Mouse (Mus musculus): ENCODE data around the gene Ccl22. TPM values are rescaled to one million over a fixed set of nuclear protein-coding genes. Genes with fewer than 3 reads are reported as not detected.
A peak's percentile ranks its signal among the peaks of the same experiment; 100 is the strongest.

Ccl22 gene
- not detected in 2 replicates for polyA plus RNA-seq (2015; fragmentation: Nextera tagmentation; extraction: Ambion mirVana)

DNA sequence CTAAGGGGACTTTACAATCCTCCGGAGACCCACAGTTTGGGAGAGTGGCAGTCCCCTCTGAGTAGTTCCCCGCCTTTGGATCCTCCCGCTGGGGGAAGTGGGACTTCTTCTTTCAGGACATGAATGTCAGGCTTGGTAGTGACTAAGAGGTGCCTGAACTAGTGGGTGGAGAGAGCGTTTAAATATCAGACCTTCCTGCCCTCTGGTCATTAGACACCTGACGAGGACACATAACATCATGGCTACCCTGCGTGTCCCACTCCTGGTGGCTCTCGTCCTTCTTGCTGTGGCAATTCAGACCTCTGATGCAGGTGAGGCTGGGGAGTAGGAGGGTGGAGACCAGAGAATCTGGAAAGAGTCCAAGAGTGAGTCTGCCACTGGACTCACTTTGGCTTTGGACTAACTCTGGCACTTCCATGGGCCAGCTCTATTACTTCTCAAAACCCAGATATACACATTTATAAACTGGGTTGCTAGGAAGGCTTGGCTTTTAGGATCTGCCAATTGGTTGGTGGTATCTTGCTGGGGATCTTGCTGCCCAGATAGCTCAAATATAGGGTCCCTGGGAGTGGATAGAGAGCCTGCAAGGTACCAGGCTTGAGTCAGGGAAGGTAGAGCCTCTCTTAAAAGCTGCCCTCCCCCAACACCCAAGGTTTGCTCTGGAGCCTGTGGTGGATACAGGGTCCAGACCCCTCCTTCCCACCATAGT is at the start of gene Ccl22:
Ccl22 (plus strand) TSS at position 115 of the 709 bp plus-strand sequence.
- no peaks in the 10 kb centered on the region for H3K4me1 ChIP-seq
- H3K27me3 ChIP-seq: no peaks in the 10 kb centered on the region
- H3K36me3 ChIP-seq: no peaks in the 10 kb centered on the region
- no peak within 1 kb of the TSS for H3K27ac ChIP-seq (replicated peaks)
- no peak within 1 kb of the TSS for H3K4me3 ChIP-seq (replicated peaks)
- no peaks in the 10 kb centered on the region for H3K9me3 ChIP-seq (replicated peaks)
- no peak within 1 kb of the TSS for H3K4me2 ChIP-seq (replicated peaks)
- H3K9ac ChIP-seq: no peak within 1 kb of the TSS
- ATAC-seq (ENCODE audit: insufficient number of reproducible peaks, low FRiP score, low TSS enrichment, low read depth): no peak
- 86% methylated on average over 7 of the region's 7 CpGs for WGBS

DNA sequence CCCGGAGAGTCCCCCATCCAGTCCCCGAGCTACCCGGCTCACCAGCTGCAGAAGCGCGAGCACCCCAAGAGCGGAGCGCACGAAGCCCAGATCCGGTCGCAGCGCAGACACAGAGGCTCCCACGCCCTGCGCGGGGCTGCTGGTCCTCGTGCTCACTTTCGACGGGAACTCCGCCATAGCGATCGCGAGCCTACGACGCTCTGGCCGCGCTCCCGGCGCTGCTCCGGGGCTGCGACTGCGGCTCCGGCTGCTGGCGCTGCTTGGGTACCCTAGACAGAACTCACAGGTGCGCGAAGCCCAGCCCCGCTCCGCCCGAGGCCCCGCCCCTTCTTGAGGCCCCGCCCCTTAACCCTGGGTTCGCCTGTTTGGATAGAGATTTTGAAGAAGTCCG is 49.4 kb upstream of the Ccl22 start, which contains the start of gene Pllp:
Pllp (minus strand) TSS at position 285 of the 391 bp plus-strand sequence.
- no peaks in the 10 kb centered on the region for H3K36me3 ChIP-seq
- H3K4me3 ChIP-seq (replicated peaks): peak within 1 kb of the TSS; percentile 48
- H3K27me3 ChIP-seq: peaks cover 57% of the 10 kb centered on the region
- H3K27ac ChIP-seq (replicated peaks): no peak within 1 kb of the TSS
- H3K4me1 ChIP-seq: peaks cover 27% of the 10 kb centered on the region
- 1% methylated on average over 41 of the region's 41 CpGs for WGBS
- H3K9me3 ChIP-seq (replicated peaks): no peaks in the 10 kb centered on the region
- peak within 1 kb of the TSS; percentile 84 for H3K4me2 ChIP-seq (replicated peaks)
- peak within 1 kb of the TSS; percentile 18; the same call in 1 of the 2 replicates for H3K9ac ChIP-seq
- ATAC-seq (ENCODE audit: insufficient number of reproducible peaks, low FRiP score, low TSS enrichment, low read depth): peak; percentile 47; the same call in 1 of the 2 replicates

DNA sequence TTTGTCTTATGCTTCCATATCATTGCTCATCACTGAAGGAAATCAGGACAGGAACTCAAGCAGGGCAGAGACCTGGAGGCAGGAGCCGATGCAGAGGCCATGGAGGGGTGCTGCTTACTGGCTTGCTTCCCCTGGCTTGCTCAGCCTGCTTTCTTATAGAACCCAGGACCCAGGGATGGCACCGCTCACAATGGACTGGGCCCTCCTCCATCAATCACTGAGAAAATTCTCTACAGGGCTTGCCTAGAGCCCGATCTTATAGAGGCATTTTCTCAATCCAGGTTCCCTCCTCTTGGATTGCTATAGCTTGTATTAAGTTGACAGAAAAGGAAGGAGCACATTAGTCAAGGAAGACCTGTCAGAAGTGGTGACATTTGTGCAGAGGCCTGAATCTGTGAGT is 48.8 kb upstream of the Ccl22 start:
- WGBS: 49% methylated on average over 3 of the region's 3 CpGs
- Histone ChIP-seq H3K36me3 (no peaks in the 10 kb centered on the region), H3K27me3 (peaks cover 57% of the 10 kb centered on the region), H3K4me2 (replicated peaks) (no peak overlapping the region; the same call in 1 of the 2 replicates), H3K27ac (replicated peaks) (no peak overlapping the region), H3K9me3 (replicated peaks) (no peaks in the 10 kb centered on the region), H3K4me3 (replicated peaks) (peak overlapping the region; percentile 48; the same call in 1 of the 2 replicates), H3K4me1 (peaks cover 27% of the 10 kb centered on the region), H3K9ac (no peak overlapping the region)
- no peak for ATAC-seq (ENCODE audit: insufficient number of reproducible peaks, low FRiP score, low TSS enrichment, low read depth)

DNA sequence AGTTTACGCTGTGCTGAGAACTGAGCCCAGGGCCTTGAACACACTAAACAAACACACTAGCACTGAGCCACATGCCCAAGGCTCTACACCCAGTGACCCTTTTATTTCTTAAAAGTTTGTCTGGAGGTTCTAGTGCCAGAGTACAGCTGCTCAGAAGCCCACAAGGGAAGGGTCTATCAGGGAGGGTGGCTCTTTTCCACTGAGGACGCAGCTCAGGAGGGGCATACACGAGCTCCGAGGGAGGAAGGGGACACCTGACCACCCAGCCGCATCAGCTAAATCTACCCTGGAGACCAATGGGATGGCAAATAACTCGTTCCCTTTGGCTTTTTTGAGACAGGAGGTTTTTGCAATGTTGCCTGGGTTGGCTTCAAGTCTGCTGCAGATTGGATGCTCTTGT is 47.4 kb upstream of the Ccl22 start:
- Histone ChIP-seq H3K4me1 (peaks cover 19% of the 10 kb centered on the region), H3K27me3 (peaks cover 51% of the 10 kb centered on the region), H3K9me3 (replicated peaks) (no peaks in the 10 kb centered on the region), H3K36me3 (no peaks in the 10 kb centered on the region), H3K4me3 (replicated peaks) (no peak overlapping the region), H3K27ac (replicated peaks) (no peak overlapping the region), H3K4me2 (replicated peaks) (no peak overlapping the region), H3K9ac (no peak overlapping the region)
- no peak for ATAC-seq (ENCODE audit: insufficient number of reproducible peaks, low FRiP score, low TSS enrichment, low read depth)
- WGBS: 81% methylated on average over 6 of the region's 6 CpGs

DNA sequence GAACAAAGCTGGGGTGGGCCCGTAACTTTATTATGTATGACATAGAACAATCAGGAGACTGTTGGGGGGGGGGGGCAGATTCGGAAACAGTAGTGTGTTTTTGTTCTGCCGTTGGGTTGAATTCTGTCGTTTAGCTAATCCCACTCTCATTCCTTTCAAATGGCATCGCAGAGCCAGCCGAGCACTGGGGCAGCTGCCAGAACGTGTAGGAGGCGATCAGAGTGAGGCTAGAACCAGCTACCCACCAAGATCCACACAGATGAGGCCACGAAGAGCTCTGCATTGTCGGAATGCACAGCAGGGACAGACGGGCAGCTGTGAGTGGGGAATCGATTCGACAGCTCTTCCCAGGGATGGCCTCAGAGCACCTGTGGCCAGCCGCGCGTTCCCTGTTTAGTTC is 46.0 kb upstream of the Ccl22 start:
- 63% methylated on average over 16 of the region's 16 CpGs for WGBS

DNA sequence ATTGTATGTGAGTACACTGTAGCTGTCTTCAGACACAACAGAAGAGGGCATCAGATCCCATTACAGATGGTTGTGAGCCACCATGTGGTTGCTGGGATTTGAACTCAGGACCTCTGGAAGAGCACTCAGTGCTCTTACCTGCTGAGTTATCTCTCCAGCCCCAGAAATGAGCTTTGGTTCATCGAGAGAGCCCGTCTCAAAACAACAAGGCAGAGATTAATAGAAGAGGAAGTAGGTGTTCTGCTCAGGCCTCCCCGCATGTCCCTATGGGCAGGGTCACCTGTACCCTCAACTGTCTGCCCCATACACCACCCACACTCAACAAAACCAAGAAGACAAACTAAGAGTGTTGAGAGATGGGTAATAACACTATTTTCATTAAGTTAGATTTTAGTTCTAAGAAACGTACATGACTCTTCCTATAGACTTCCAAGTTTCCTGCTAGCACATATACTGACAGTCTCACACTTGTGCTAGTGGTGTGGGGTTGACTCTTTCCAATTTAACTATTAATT is 44.9 kb upstream of the Ccl22 start:
- no peak overlapping the region for H3K27ac ChIP-seq (replicated peaks)
- 81% methylated on average over 4 of the region's 4 CpGs for WGBS
- H3K4me3 ChIP-seq (replicated peaks): no peak overlapping the region

More for the DNA sequence above, 46.0 kb upstream of the Ccl22 start:
- no peak overlapping the region for H3K4me2 ChIP-seq (replicated peaks)
- H3K27me3 ChIP-seq: peaks cover 38% of the 10 kb centered on the region
- no peak overlapping the region for H3K9ac ChIP-seq
- H3K36me3 ChIP-seq: no peaks in the 10 kb centered on the region
- no peak overlapping the region for H3K4me3 ChIP-seq (replicated peaks)
- H3K9me3 ChIP-seq (replicated peaks): no peaks in the 10 kb centered on the region
- no peak overlapping the region for H3K27ac ChIP-seq (replicated peaks)
- peaks cover 17% of the 10 kb centered on the region for H3K4me1 ChIP-seq
- no peak for ATAC-seq (ENCODE audit: insufficient number of reproducible peaks, low FRiP score, low TSS enrichment, low read depth)

DNA sequence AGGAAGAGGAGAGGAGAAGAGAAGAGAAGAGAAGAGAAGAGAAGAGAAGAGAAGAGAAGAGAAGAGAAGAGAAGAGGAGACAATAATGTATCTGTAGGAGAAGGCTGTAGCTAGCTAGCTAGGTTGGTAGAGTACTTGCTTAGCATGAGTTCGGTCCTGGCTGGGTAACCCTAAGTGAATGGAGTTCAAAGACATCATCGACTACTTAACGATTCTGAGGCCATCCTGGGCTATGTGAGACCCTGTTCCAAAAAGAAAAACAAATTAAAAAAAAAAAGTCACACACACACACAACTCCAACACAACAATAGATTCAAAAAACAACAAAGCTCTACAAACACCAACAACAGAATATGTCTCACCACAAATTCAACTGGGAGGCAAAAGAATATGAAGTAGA is 43.2 kb upstream of the Ccl22 start:
- H3K36me3 ChIP-seq: no peaks in the 10 kb centered on the region
- H3K9ac ChIP-seq: no peak overlapping the region
- no peak for ATAC-seq (ENCODE audit: insufficient number of reproducible peaks, low FRiP score, low TSS enrichment, low read depth)
- H3K27me3 ChIP-seq: peaks cover 10% of the 10 kb centered on the region
- H3K4me3 ChIP-seq (replicated peaks): no peak overlapping the region
- H3K4me2 ChIP-seq (replicated peaks): no peak overlapping the region
- H3K4me1 ChIP-seq: no peaks in the 10 kb centered on the region
- H3K9me3 ChIP-seq (replicated peaks): no peaks in the 10 kb centered on the region
- WGBS: 62% methylated on average over 3 of the region's 3 CpGs
- no peak overlapping the region for H3K27ac ChIP-seq (replicated peaks)

More for the DNA sequence above, 44.9 kb upstream of the Ccl22 start:
- peaks cover 27% of the 10 kb centered on the region for H3K27me3 ChIP-seq
- H3K9me3 ChIP-seq (replicated peaks): no peaks in the 10 kb centered on the region
- no peak overlapping the region for H3K9ac ChIP-seq
- no peaks in the 10 kb centered on the region for H3K36me3 ChIP-seq
- H3K4me1 ChIP-seq: peaks cover 7% of the 10 kb centered on the region
- no peak overlapping the region for H3K4me2 ChIP-seq (replicated peaks)
- no peak for ATAC-seq (ENCODE audit: insufficient number of reproducible peaks, low FRiP score, low TSS enrichment, low read depth)

DNA sequence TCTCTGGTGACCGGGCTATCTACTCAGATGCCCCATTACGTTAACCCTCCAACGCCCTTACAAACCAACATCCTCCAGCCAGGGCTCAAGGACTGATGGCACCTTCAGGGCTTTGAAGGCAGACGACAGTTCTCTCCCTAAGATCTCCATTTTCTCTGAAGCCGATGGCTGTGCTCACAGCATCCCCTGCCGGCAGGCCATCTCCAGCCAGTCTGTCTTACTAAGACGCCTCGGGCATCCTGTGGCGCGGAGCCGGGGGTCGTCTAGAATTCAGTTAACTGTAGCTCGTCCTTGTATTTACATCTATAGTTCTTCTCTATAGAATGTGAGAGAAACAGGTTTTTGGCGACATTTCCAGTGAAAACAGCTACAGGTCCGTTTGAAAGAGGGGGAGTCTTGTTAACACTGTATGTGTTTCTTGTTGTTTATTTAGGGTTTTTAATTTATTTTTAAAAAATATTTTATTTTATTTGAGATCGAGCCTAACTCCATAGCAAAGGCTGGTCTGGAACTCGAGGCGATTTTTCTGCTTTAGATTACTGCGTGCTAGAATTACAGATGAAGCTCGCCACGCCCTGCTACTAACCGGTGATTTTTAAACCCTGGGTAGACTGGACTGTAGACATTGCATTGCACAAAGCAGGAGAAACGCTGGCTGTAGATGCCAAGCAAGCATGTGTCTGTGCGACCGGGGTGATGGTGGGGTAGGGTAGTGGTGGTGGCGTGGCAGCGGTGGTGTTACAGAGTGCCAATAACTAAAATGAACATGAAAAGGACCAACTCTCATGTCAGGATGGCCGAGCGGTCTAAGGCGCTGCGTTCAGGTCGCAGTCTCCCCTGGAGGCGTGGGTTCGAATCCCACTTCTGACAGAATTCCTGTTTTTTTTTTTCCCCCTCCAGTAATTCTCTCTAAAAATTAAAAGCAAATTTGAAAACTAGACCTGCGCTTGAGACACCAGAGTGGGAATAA is 42.3 kb upstream of the Ccl22 start:
- H3K27me3 ChIP-seq: peaks cover 4% of the 10 kb centered on the region; the same call in 1 of the 2 replicates
- H3K4me2 ChIP-seq (replicated peaks): peak overlapping the region; percentile 62
- no peaks in the 10 kb centered on the region for H3K9me3 ChIP-seq (replicated peaks)
- no peaks in the 10 kb centered on the region for H3K36me3 ChIP-seq
- ATAC-seq (ENCODE audit: insufficient number of reproducible peaks, low FRiP score, low TSS enrichment, low read depth): peak; percentile 88
- under 1% methylated on average over 35 of the region's 35 CpGs for WGBS
- peak overlapping the region; percentile 72; the same call in 1 of the 2 replicates for H3K27ac ChIP-seq (replicated peaks)
- H3K4me1 ChIP-seq: no peaks in the 10 kb centered on the region
- H3K9ac ChIP-seq: peak overlapping the region; percentile 12; the same call in 1 of the 2 replicates
- H3K4me3 ChIP-seq (replicated peaks): peak overlapping the region; percentile 56

DNA sequence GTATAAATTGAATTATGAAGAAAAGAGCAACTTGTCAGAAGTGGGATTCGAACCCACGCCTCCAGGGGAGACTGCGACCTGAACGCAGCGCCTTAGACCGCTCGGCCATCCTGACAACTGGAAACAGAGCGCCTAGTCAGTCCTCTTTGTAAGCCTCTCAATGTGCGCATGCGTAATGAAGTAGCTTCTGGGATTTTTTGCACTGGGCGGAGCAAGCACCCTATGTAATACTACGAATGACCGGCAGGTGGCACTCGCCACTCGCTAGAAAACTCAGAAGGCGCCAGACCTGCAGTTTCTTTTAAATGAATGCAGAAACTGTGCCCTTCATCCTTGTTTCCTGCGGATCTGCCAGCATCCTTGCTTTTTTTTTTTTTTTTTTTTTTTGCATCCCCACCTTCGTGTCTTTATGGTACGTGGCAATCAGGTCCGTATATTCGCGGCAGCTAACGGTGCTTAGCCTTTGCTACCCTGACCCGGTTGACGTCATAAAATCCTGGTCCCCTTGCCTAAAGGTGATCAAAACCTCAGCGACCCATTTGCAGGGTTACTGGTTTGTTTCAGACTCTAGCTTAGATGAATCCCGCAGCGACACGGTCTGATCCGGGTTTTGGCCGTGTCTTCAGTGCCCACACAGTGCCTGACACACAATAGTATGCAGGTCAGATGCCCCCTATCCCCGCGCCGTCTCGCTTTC is 41.3 kb upstream of the Ccl22 start:
- H3K9me3 ChIP-seq (replicated peaks): no peaks in the 10 kb centered on the region
- H3K4me2 ChIP-seq (replicated peaks): peak overlapping the region; percentile 71
- H3K27me3 ChIP-seq: no peaks in the 10 kb centered on the region
- no peaks in the 10 kb centered on the region for H3K4me1 ChIP-seq
- peak overlapping the region; percentile 56 for H3K4me3 ChIP-seq (replicated peaks)
- H3K9ac ChIP-seq: peak overlapping the region; percentile 28
- ATAC-seq (ENCODE audit: insufficient number of reproducible peaks, low FRiP score, low TSS enrichment, low read depth): peak; percentile 88
- no peak overlapping the region for H3K27ac ChIP-seq (replicated peaks)
- no peaks in the 10 kb centered on the region for H3K36me3 ChIP-seq
- under 1% methylated on average over 35 of the region's 35 CpGs for WGBS

DNA sequence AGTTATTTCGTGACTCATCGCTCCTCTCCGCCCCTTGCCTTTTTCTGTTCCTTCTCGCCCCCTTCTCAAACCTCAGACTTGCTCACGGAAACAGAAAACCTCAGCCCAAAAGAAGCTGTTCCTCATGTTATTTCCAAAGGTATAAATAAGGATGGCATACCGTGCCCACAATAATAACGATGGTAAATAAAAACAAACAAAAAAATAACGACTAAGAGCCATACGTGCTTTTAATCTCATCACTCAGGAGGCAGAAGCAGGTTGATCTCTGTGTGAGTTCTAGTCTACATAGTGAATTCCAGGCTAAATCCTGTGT is 40.8 kb upstream of the Ccl22 start:
- 16% methylated on average over 9 of the region's 9 CpGs for WGBS
- no peak for ATAC-seq (ENCODE audit: insufficient number of reproducible peaks, low FRiP score, low TSS enrichment, low read depth)
- peak overlapping the region; percentile 56 for H3K4me3 ChIP-seq (replicated peaks)
- H3K4me1 ChIP-seq: no peaks in the 10 kb centered on the region
- H3K9ac ChIP-seq: peak overlapping the region; percentile 28
- no peaks in the 10 kb centered on the region for H3K36me3 ChIP-seq
- no peaks in the 10 kb centered on the region for H3K9me3 ChIP-seq (replicated peaks)
- H3K27me3 ChIP-seq: no peaks in the 10 kb centered on the region
- no peak overlapping the region for H3K27ac ChIP-seq (replicated peaks)
- peak overlapping the region; percentile 71 for H3K4me2 ChIP-seq (replicated peaks)
